Mouse (Mus musculus) C2C12 (cell line): ENCODE data around the gene Prlhr.

Source experiments
- CEBPB ChIP-seq: IDR thresholded peaks from one replicate; pipeline ENCODE4 v1.6.1; 2011; ENCODE audit warnings: low read depth, mild to moderate bottlenecking, control low read depth, moderate library complexity
- CTCF ChIP-seq: IDR thresholded peaks from one replicate; pipeline ENCODE4 v1.5.1; 2011; ENCODE audit not compliant: control insufficient read depth, insufficient read depth, insufficient read length
- FOSL1 ChIP-seq: IDR thresholded peaks from one replicate; pipeline ENCODE4 v1.8.0; 2011; ENCODE audit warnings: mild to moderate bottlenecking, low read length; ENCODE audit not compliant: poor library complexity, insufficient read depth, severe bottlenecking
- MAX ChIP-seq: IDR thresholded peaks from one replicate; pipeline ENCODE4 v1.6.1; 2011; ENCODE audit warnings: mild to moderate bottlenecking, control low read depth
- MYOD1 ChIP-seq: IDR thresholded peaks from one replicate; pipeline ENCODE4 v1.6.1; 2011; ENCODE audit warnings: low read depth; ENCODE audit not compliant: control insufficient read depth, insufficient read length

- TF ChIP-seq CEBPB, result no peak
- no peak for TF ChIP-seq CTCF
- TF ChIP-seq FOSL1, result no peak
- no peak for TF ChIP-seq MYOD1
- TF ChIP-seq MAX, result no peak
Measured at GRCm38 (mm10) chr19:60500209-60500608, 32.1 kb upstream of the Prlhr start.
